Mouse (Mus musculus) myocyte (in vitro differentiated cells): ENCODE measurements around the gene Wipf2. TPM values are rescaled to one million over a fixed set of nuclear protein-coding genes. Genes with fewer than 3 reads are reported as not detected.

Experiments used
- H3K27me3 ChIP-seq: one replicate; pipeline ENCODE4 v1.6.1; 2011; ENCODE audit not compliant: control insufficient read depth, insufficient read depth, insufficient read length
- H3K36me3 ChIP-seq: one replicate; pipeline ENCODE4 v1.6.1; 2011; ENCODE audit not compliant: control insufficient read depth, insufficient read depth
- H3K4me2 ChIP-seq: one replicate; pipeline ENCODE4 v1.6.1; 2011; ENCODE audit warnings: low read depth, control low read depth
- H3K4me3 ChIP-seq: one replicate; pipeline ENCODE4 v1.5.1; 2011; ENCODE audit warnings: mild to moderate bottlenecking, control low read depth, moderate library complexity
- H3K79me2 ChIP-seq: one replicate; pipeline ENCODE4 v1.6.1; 2011; ENCODE audit not compliant: control insufficient read depth, insufficient read depth
- H3ac ChIP-seq: one replicate; pipeline ENCODE4 v1.6.1; 2011; ENCODE audit not compliant: control insufficient read depth, insufficient read length
- CEBPB ChIP-seq: IDR thresholded peaks from 2 replicates; pipeline ENCODE4 v1.6.1; 2011; ENCODE audit warnings: mild to moderate bottlenecking, moderate library complexity; ENCODE audit not compliant: poor library complexity, insufficient read depth, severe bottlenecking
- E2F4 ChIP-seq: IDR thresholded peaks from one replicate; pipeline ENCODE4 v1.6.1; 2011; ENCODE audit warnings: mild to moderate bottlenecking, control low read depth, moderate library complexity; ENCODE audit not compliant: insufficient read depth
- MAX ChIP-seq: IDR thresholded peaks from one replicate; pipeline ENCODE4 v1.6.1; 2011; ENCODE audit warnings: low read depth, mild to moderate bottlenecking, control low read depth
- MYOD1 ChIP-seq, 3 experiments: IDR thresholded peaks; one replicate each; pipeline ENCODE4 v1.6.1; 2011; ENCODE audit warnings: control low read depth in 2 of 3, low read depth in 2 of 3, mild to moderate bottlenecking in 2 of 3, moderate library complexity in 1 of 3; ENCODE audit not compliant: insufficient read length in 2 of 3, control insufficient read depth in 1 of 3
- MYOG ChIP-seq, 3 experiments: IDR thresholded peaks; one replicate each; pipeline ENCODE4 v1.6.1; 2011; ENCODE audit warnings: control low read depth in 2 of 3, low read depth in 2 of 3, mild to moderate bottlenecking in 2 of 3; ENCODE audit not compliant: insufficient read length in 2 of 3, control insufficient read depth in 1 of 3, insufficient read depth in 1 of 3
- POLR2A ChIP-seq: IDR thresholded peaks from one replicate; pipeline ENCODE4 v1.6.1; 2011; ENCODE audit warnings: low read depth, mild to moderate bottlenecking, control low read depth, moderate library complexity; ENCODE audit not compliant: insufficient read length
- POLR2AphosphoS2 ChIP-seq: IDR thresholded peaks from one replicate; pipeline ENCODE4 v1.6.1; 2011; ENCODE audit warnings: low read depth, control low read depth; ENCODE audit not compliant: insufficient read length
- REST ChIP-seq: IDR thresholded peaks from one replicate; pipeline ENCODE4 v1.6.1; 2011; ENCODE audit warnings: mild to moderate bottlenecking, control low read depth, moderate library complexity; ENCODE audit not compliant: insufficient read depth, insufficient read length
- SRF ChIP-seq: IDR thresholded peaks from one replicate; pipeline ENCODE4 v1.6.1; 2011; ENCODE audit warnings: low read depth; ENCODE audit not compliant: control insufficient read depth, insufficient read length
- TCF12 ChIP-seq: IDR thresholded peaks from one replicate; pipeline ENCODE4 v1.6.1; 2011; ENCODE audit warnings: mild to moderate bottlenecking, control low read depth; ENCODE audit not compliant: poor library complexity, insufficient read depth, severe bottlenecking
- TCF3 ChIP-seq: IDR thresholded peaks from one replicate; pipeline ENCODE4 v1.6.1; 2011; ENCODE audit warnings: low read depth, control low read depth; ENCODE audit not compliant: insufficient read length
- USF1 ChIP-seq: IDR thresholded peaks from one replicate; pipeline ENCODE4 v1.6.1; 2011; ENCODE audit warnings: low read depth, mild to moderate bottlenecking, control low read depth, moderate library complexity
- polyA plus RNA-seq: library from polyadenylated mRNA; unstranded; fragments of >200 nt; fragmentation: generic; extraction: Trizol; gene quantifications from one replicate; pipeline ENCODE4 v1.2.1, GENCODE M21; 2012; ENCODE audit warnings: missing spikeins

Gene Wipf2
- polyA plus RNA-seq, 1 experiment: 5.3 TPM

DNA sequence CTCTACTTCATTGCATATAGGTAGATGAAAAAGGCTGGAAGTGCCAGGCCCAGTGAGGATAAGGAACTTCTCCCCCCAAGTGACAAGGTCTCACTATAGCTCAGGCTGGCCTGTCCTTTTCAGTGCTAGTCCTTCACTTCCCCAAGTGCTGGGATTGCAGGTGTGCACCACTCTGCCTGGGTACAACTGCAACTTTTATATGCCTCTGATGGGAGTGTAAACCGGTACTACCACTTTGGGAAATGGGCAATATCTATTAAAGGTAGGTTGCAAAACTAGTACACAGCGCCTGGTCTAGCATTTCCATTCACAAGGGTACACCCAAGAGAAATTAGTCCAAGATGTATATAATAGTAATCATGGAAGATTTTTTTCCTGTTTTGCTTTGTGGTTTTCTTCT lies 8.8 kb upstream of the Wipf2 start:
- H3K79me2 ChIP-seq: no peaks in the 10 kb centered on the region
- H3K27me3 ChIP-seq: no peaks in the 10 kb centered on the region
- no peak overlapping the region for H3K4me3 ChIP-seq
- H3ac ChIP-seq: no peak overlapping the region
- no peak for TF ChIP-seq POLR2A
- TF ChIP-seq TCF12: no peak
- TF ChIP-seq TCF3: no peak
- no peak for TF ChIP-seq POLR2AphosphoS2
- TF ChIP-seq SRF: no peak
- no peak for TF ChIP-seq MAX
- no peak for TF ChIP-seq MYOG (IDR thresholded peaks at IDR 0.05; ENCODE audit: control insufficient read depth in 1 of 3, insufficient read depth in 1 of 3, insufficient read length in 2 of 3, low read depth in 2 of 3)
- no peak for TF ChIP-seq CEBPB
- no peak for TF ChIP-seq USF1
- TF ChIP-seq REST: no peak
- no peak for TF ChIP-seq MYOD1 (IDR thresholded peaks at IDR 0.05; ENCODE audit: control insufficient read depth in 1 of 3, insufficient read length in 2 of 3, low read depth in 2 of 3)
- no peak for TF ChIP-seq E2F4
- no peaks in the 10 kb centered on the region for H3K36me3 ChIP-seq
- no peak overlapping the region for H3K4me2 ChIP-seq

- Histone ChIP-seq H3K79me2 (peaks cover 3% of the 10 kb centered on the region), H3K4me3 (no peak overlapping the region), H3ac (no peak overlapping the region), H3K36me3 (no peaks in the 10 kb centered on the region), H3K4me2 (peak overlapping the region; percentile 44), H3K27me3 (no peaks in the 10 kb centered on the region)
- TF ChIP-seq TCF12 (no peak), MYOG (IDR thresholded peaks at IDR 0.05; ENCODE audit: control insufficient read depth in 1 of 3, insufficient read depth in 1 of 3, insufficient read length in 2 of 3, low read depth in 2 of 3) (no peak), MYOD1 (IDR thresholded peaks at IDR 0.05; ENCODE audit: control insufficient read depth in 1 of 3, insufficient read length in 2 of 3, low read depth in 2 of 3) (no peak), MAX (no peak), SRF (no peak), USF1 (no peak), POLR2A (no peak), E2F4 (no peak), POLR2AphosphoS2 (no peak), REST (no peak), TCF3 (no peak), CEBPB (no peak)
Measured at GRCm38 (mm10) chr11:98858759-98859731, 4.4 kb upstream of the Wipf2 start.

- Histone ChIP-seq H3K27me3 (no peaks in the 10 kb centered on the region), H3K4me3 (peak overlapping the region; percentile 84), H3K79me2 (peaks cover 25% of the 10 kb centered on the region), H3K4me2 (peak overlapping the region; percentile 70), H3ac (peak overlapping the region; percentile 47), H3K36me3 (peaks cover 7% of the 10 kb centered on the region)
- TF ChIP-seq TCF3: no peak
- TF ChIP-seq MYOG (IDR thresholded peaks at IDR 0.05; ENCODE audit: control insufficient read depth in 1 of 3, insufficient read depth in 1 of 3, insufficient read length in 2 of 3, low read depth in 2 of 3): no peak
- TF ChIP-seq REST: no peak
- TF ChIP-seq SRF: no peak
- no peak for TF ChIP-seq TCF12
- no peak for TF ChIP-seq E2F4
Measured at GRCm38 (mm10) chr11:98863751-98864429, 452 bp downstream of the Wipf2 start.

GRCm38 (mm10) chr11:98867293-98867692 lies 3.9 kb downstream of the Wipf2 start:
- H3ac ChIP-seq: no peak overlapping the region
- peaks cover 7% of the 10 kb centered on the region for H3K36me3 ChIP-seq
- TF ChIP-seq POLR2A: no peak
- no peak for TF ChIP-seq TCF3
- TF ChIP-seq TCF12: no peak
- TF ChIP-seq MYOG (IDR thresholded peaks at IDR 0.05; ENCODE audit: control insufficient read depth in 1 of 3, insufficient read depth in 1 of 3, insufficient read length in 2 of 3, low read depth in 2 of 3): no peak
- TF ChIP-seq CEBPB: no peak
- no peak for TF ChIP-seq E2F4
- no peak for TF ChIP-seq MAX
- no peak for TF ChIP-seq REST
- TF ChIP-seq MYOD1 (IDR thresholded peaks at IDR 0.05; ENCODE audit: control insufficient read depth in 1 of 3, insufficient read length in 2 of 3, low read depth in 2 of 3): no peak
- H3K4me3 ChIP-seq: no peak overlapping the region
- peaks cover 43% of the 10 kb centered on the region for H3K79me2 ChIP-seq
- H3K4me2 ChIP-seq: no peak overlapping the region
- H3K27me3 ChIP-seq: no peaks in the 10 kb centered on the region

- peaks cover 7% of the 10 kb centered on the region for H3K36me3 ChIP-seq
Measured at GRCm38 (mm10) chr11:98869906-98870305, 6.5 kb downstream of the Wipf2 start.

More at GRCm38 (mm10) chr11:98869906-98870305, 6.5 kb downstream of the Wipf2 start:
- H3K27me3 ChIP-seq: no peaks in the 10 kb centered on the region
- H3ac ChIP-seq: no peak overlapping the region
- H3K79me2 ChIP-seq: peaks cover 43% of the 10 kb centered on the region
- no peak overlapping the region for H3K4me3 ChIP-seq
- H3K4me2 ChIP-seq: no peak overlapping the region
- no peak for TF ChIP-seq POLR2AphosphoS2
